Mouse (Mus musculus) E14TG2a.4 (cell line): ENCODE measurements around the gene Cntf.

Source experiments
- CTCF ChIP-seq: conservative IDR thresholded peaks from 2 replicates; pipeline ENCODE4 v1.5.1; 2014; ENCODE audit warnings: low read length
- POU5F1 ChIP-seq: IDR thresholded peaks from 2 replicates; pipeline ENCODE4 v1.6.1; 2014; ENCODE audit warnings: low read length, borderline replicate concordance

GRCm38 (mm10) chr19:12722308-12722707 lies 43.1 kb downstream of the Cntf start:
- TF ChIP-seq CTCF (peak; percentile 34), POU5F1 (no peak)
